Mouse (Mus musculus) intestine, embryonic 15.5 days (tissue): Measurements from ENCODE around the gene Tmem108. TPM values are rescaled to one million over a fixed set of nuclear protein-coding genes. Genes with fewer than 3 reads are reported as not detected.

Experiments used
- polyA plus RNA-seq: library from polyadenylated mRNA; unstranded; fragments of >200 nt; fragmentation: Nextera tagmentation; extraction: Ambion mirVana; gene quantifications from 2 replicates; pipeline ENCODE4 v1.2.1, GENCODE M21; 2015

The Tmem108 gene
- polyA plus RNA-seq, 1 experiment from 2014 or later = 10.2 TPM

Other genes with a start within 250 kb of the Tmem108 start
- gene Nphp3, start 240.7 kb upstream of the Tmem108 start, polyA plus RNA-seq = 3.4 and 3.5 TPM in 2 replicates